Mouse (Mus musculus) brain, embryonic 18.5 days (tissue): ENCODE measurements around the gene Car5a.
A peak's percentile ranks its signal among the peaks of the same experiment; 100 is the strongest.

Experiments
- DNase-seq: peaks from one replicate; pipeline ENCODE4 v3.0.0-alpha.2; 2012; ENCODE audit warnings: low read depth, low spot score

Car5a gene

GRCm38 (mm10) chr8:121944831-121945230 is at the start of gene Car5a:
Gene Car5a (minus strand): TSS chr8:121944904.
- DNase-seq, result no peak

GRCm38 (mm10) chr8:121992911-121993310 is 48.2 kb upstream of the Car5a start:
- DNase-seq, result no peak

- DNase-seq, result no peak
Measured at GRCm38 (mm10) chr8:121991611-121992010, 46.9 kb upstream of the Car5a start.

GRCm38 (mm10) chr8:121990506-121991255 is 46.0 kb upstream of the Car5a start:
- DNase-seq, result no peak

- no peak for DNase-seq
Measured at GRCm38 (mm10) chr8:121987892-121988291, 43.2 kb upstream of the Car5a start.

- no peak for DNase-seq
Measured at GRCm38 (mm10) chr8:121985673-121986072, 41.0 kb upstream of the Car5a start.

- DNase-seq, result no peak
Measured at GRCm38 (mm10) chr8:121981520-121981895, 36.8 kb upstream of the Car5a start.

- DNase-seq, result no peak
Measured at GRCm38 (mm10) chr8:121980792-121981519, 36.3 kb upstream of the Car5a start.

GRCm38 (mm10) chr8:121978670-121979069 is 34.0 kb upstream of the Car5a start:
- DNase-seq, result no peak

GRCm38 (mm10) chr8:121977819-121978590 is 33.3 kb upstream of the Car5a start:
- DNase-seq, result peak; percentile 55

GRCm38 (mm10) chr8:121973906-121974305 is 29.2 kb upstream of the Car5a start:
- DNase-seq, result no peak

- no peak for DNase-seq
Measured at GRCm38 (mm10) chr8:121971488-121972058, 26.9 kb upstream of the Car5a start.

GRCm38 (mm10) chr8:121970225-121970624 is 25.5 kb upstream of the Car5a start:
- DNase-seq, result no peak

GRCm38 (mm10) chr8:121968542-121968941 is 23.8 kb upstream of the Car5a start:
- DNase-seq, result no peak

- DNase-seq, result no peak
Measured at GRCm38 (mm10) chr8:121967977-121968376, 23.3 kb upstream of the Car5a start.

- no peak for DNase-seq
Measured at GRCm38 (mm10) chr8:121966714-121967448, 22.2 kb upstream of the Car5a start.

- DNase-seq, result no peak
Measured at GRCm38 (mm10) chr8:121966110-121966509, 21.4 kb upstream of the Car5a start.

GRCm38 (mm10) chr8:121964716-121965512 is 20.2 kb upstream of the Car5a start:
- no peak for DNase-seq

- no peak for DNase-seq
Measured at GRCm38 (mm10) chr8:121962892-121963291, 18.2 kb upstream of the Car5a start.

- no peak for DNase-seq
Measured at GRCm38 (mm10) chr8:121958395-121958794, 13.7 kb upstream of the Car5a start.
